Mouse (Mus musculus) embryonic facial prominence, embryonic 11.5 days (tissue): ENCODE data around the gene Car12. TPM values are rescaled to one million over a fixed set of nuclear protein-coding genes. Genes with fewer than 3 reads are reported as not detected.

Experiments used
- ATAC-seq: fragments of 200-750 bp; cut with Nextera tagmentation; replicated peaks from 2 replicates; pipeline ENCODE4 v1.8.0; 2017; ENCODE audit warnings: low read depth; ENCODE audit not compliant: insufficient number of reproducible peaks, low FRiP score, low TSS enrichment
- DNase-seq: peaks from one replicate; pipeline ENCODE4 v3.0.0-alpha.2; 2015; ENCODE audit warnings: low spot score
- H3K27ac ChIP-seq: fragments of 300-500 bp; sonication (generic); replicated peaks from 2 replicates; pipeline ENCODE4 v1.5.1; 2014; ENCODE audit warnings: mild to moderate bottlenecking, low read depth, low read length, control low read depth
- H3K27me3 ChIP-seq: fragments of 300-500 bp; sonication (generic); 2 replicates; pipeline ENCODE4 v1.6.1; 2014; ENCODE audit warnings: mild to moderate bottlenecking, low read length, moderate library complexity, mixed read lengths; ENCODE audit not compliant: control insufficient read depth, insufficient read depth
- H3K36me3 ChIP-seq: fragments of 300-500 bp; sonication (generic); replicated peaks from 2 replicates; pipeline ENCODE4 v1.6.1; 2014; ENCODE audit warnings: low read depth, mild to moderate bottlenecking, low read length, moderate library complexity, mixed read lengths; ENCODE audit not compliant: control insufficient read depth, insufficient read depth
- H3K4me1 ChIP-seq: fragments of 300-500 bp; sonication (generic); 2 replicates; pipeline ENCODE4 v1.6.1; 2014; ENCODE audit warnings: low read length, mixed read lengths; ENCODE audit not compliant: control insufficient read depth, insufficient read depth
- H3K4me2 ChIP-seq: fragments of 300-500 bp; sonication (generic); 2 replicates; pipeline ENCODE4 v1.6.1; 2014; ENCODE audit warnings: low read depth, mild to moderate bottlenecking, control low read depth, low read length, moderate library complexity
- H3K4me3 ChIP-seq: fragments of 300-500 bp; sonication (generic); 2 replicates; pipeline ENCODE4 v1.5.1; 2014; ENCODE audit warnings: low read depth, low read length, control low read depth
- H3K9ac ChIP-seq: fragments of 300-500 bp; sonication (generic); replicated peaks from 2 replicates; pipeline ENCODE4 v1.6.1; 2014; ENCODE audit warnings: mild to moderate bottlenecking, control low read depth, low read length
- H3K9me3 ChIP-seq: fragments of 300-500 bp; sonication (generic); replicated peaks from 2 replicates; pipeline ENCODE4 v1.6.1; 2016; ENCODE audit warnings: mild to moderate bottlenecking, low read length, inconsistent platforms, mixed read lengths; ENCODE audit not compliant: control insufficient read depth
- WGBS: fragments of 180-500 bp; shearing (Covaris S2); extraction: QIAGEN DNeasy Blood & Tissue Kit; methylation state at CpG from one replicate; pipeline ENCODE4 v1.1.7; 2014; 5-methylcytosine and 5-hydroxymethylcytosine counted together
- polyA plus RNA-seq: library from polyadenylated mRNA; unstranded; fragments of >200 nt; fragmentation: Nextera tagmentation; extraction: Ambion mirVana; gene quantifications from 2 replicates; pipeline ENCODE4 v1.2.1, GENCODE M21; 2014

Gene Car12
- polyA plus RNA-seq, 1 experiment from 2014 or later: 2.3 TPM

DNA sequence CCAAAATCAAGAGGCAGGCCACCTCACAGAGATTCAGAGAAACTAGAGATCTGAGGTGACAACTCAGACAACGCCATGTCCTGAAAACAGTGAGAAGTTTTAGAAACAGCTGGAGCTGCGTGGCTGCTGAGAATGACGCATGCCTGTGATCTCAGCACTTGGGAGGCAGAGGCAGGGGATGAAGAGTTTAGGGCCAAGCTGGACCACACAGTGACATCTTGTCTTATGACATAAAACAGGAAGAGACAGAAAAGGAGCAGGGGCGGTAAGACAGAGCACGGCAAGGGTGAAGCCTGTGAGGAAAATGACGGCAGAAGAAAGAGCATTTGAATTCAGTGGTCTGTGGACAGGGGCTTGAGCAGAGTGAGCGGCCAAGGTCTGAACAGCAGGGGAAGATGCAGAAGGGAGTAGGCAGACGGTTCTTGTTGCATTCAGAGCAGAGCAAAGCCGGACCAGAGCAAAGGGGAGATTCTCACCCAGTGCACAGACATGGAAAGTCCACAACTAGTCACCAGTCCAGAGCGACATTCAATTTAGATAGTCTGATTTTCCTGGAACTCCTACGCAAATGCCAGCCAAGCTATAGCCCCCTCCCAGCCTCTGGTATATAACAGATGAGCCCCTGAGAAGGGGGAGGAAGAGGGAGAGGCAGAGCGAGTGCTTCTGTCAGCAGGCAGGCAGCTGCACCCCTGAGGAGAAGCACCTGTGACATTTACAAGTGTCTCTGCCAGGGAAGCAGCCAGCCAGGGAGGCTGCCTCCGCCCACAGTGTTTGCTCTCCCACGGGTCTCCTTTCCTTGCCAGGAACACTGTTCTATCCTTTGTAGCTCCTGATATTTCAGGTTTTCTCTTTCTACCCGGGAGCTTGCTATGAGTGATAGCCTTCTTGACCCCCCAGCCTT, 19.6 kb downstream of the Car12 start:
- Histone ChIP-seq H3K27me3 (no peaks in the 10 kb centered on the region), H3K4me3 (no peak overlapping the region), H3K36me3 (no peaks in the 10 kb centered on the region), H3K9me3 (no peaks in the 10 kb centered on the region), H3K27ac (0 out of 2 replicates have a peak overlapping the region, but pooled peaks have one; percentile 7), H3K9ac (no peak overlapping the region), H3K4me1 (no peaks in the 10 kb centered on the region), H3K4me2 (no peak overlapping the region)
- ATAC-seq (no peak), DNase-seq (no peak)
- 55% methylated on average over 15 of the region's 15 CpGs for WGBS

DNA sequence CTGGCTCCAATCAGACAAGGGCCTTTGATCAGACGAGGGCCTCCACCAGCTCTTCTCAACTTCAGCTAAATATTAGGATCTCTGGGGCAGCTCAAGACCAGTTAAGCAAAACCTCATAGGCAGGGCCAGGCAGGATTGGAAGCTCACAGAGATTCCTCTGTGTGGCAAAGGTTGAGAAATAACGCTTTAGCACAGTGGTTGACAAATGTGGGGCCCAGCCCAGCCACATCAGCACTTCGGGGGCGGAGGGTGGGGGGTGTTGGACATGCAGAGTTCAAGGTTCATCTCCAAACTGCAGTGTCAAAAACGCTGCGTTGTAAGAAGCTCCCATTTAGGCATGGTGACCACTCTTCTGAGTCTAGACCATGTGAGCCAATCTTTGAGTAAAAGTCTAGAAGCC, 21.1 kb downstream of the Car12 start:
- Histone ChIP-seq H3K27me3 (no peaks in the 10 kb centered on the region), H3K4me2 (no peak overlapping the region), H3K4me1 (no peaks in the 10 kb centered on the region), H3K27ac (no peak overlapping the region), H3K36me3 (no peaks in the 10 kb centered on the region), H3K9ac (no peak overlapping the region), H3K9me3 (no peaks in the 10 kb centered on the region), H3K4me3 (no peak overlapping the region)
- 85% methylated on average over 6 of the region's 6 CpGs for WGBS
- no peak for DNase-seq
- ATAC-seq: no peak

DNA sequence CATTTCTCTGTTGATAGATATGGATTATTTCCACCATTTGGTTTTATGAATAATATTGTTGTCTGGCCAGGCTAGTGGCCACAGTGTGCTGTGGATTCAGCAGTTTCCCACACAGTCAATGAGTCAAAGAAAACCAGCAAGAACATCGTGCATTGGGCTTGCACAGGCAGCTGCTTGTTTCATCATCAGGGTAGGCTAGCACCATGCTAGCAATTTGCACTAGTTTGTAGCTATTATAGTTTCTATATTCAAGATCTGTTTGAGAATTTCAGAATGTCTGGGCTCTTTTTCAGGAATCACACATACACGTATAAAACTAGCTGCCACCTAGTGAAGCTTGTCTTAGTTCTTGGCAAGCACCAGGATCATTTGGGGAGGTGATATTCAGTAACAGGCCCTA, 21.6 kb downstream of the Car12 start:
- whole genome bisulfite sequencing: 98% methylated on average over 2 of the region's 2 CpGs
- H3K27me3 ChIP-seq: no peaks in the 10 kb centered on the region
- H3K36me3 ChIP-seq: no peaks in the 10 kb centered on the region
- H3K27ac ChIP-seq: no peak overlapping the region
- ATAC-seq (no peak), DNase-seq (no peak)
- H3K9me3 ChIP-seq: no peaks in the 10 kb centered on the region
- H3K4me2 ChIP-seq: no peak overlapping the region
- no peaks in the 10 kb centered on the region for H3K4me1 ChIP-seq
- no peak overlapping the region for H3K9ac ChIP-seq
- H3K4me3 ChIP-seq: no peak overlapping the region

DNA sequence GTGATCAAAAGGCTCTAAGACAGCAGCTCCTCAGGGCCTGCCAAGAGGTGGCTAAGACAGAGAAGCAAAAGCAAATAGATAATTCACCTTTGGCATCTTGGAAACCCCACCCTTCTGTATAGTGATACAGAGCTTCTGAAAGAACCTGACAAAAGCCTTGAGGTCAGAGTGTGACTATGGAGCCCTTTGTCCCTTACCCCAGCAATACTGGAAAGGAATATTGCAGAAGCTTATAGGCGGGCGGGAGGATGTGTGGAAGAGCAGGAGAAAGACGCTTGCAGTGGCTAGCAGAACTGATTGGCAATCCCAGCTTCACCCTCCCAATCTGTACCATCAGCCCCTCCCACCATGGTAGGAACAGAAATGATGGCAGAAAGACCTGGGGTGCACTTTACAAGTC, 22.5 kb downstream of the Car12 start:
- no peak for ATAC-seq
- H3K4me2 ChIP-seq: no peak overlapping the region
- no peaks in the 10 kb centered on the region for H3K27me3 ChIP-seq
- H3K27ac ChIP-seq: no peak overlapping the region
- no peak for DNase-seq
- H3K4me1 ChIP-seq: no peaks in the 10 kb centered on the region
- H3K4me3 ChIP-seq: no peak overlapping the region
- WGBS: 86% methylated on average over 3 of the region's 3 CpGs
- no peak overlapping the region for H3K9ac ChIP-seq
- no peaks in the 10 kb centered on the region for H3K9me3 ChIP-seq
- no peaks in the 10 kb centered on the region for H3K36me3 ChIP-seq

DNA sequence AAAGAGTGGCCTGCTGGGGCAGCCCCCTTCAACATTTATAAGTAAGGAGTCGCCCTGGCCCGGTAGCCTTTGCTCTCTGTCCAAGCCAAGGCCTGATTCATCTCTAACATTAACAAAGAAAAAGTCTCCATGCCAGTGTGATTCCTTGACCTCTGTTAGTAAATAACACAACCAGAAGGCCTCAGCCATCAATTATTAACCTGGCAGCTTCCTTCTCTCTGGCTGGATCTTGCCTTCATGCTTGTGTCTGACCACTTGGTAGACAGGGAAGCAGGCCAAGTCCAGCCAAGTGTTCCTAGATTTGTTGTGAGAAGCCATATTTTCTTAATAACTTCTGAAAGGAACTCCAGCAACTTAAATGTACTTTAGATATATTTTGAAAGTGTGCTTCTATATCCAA, 23.1 kb downstream of the Car12 start:
- Histone ChIP-seq H3K27me3 (no peaks in the 10 kb centered on the region), H3K27ac (no peak overlapping the region), H3K9ac (no peak overlapping the region), H3K9me3 (no peaks in the 10 kb centered on the region), H3K4me2 (no peak overlapping the region), H3K4me1 (no peaks in the 10 kb centered on the region), H3K4me3 (no peak overlapping the region), H3K36me3 (no peaks in the 10 kb centered on the region)
- DNase-seq (no peak), ATAC-seq (no peak)
- WGBS: 90% methylated on average over 2 of the region's 2 CpGs

DNA sequence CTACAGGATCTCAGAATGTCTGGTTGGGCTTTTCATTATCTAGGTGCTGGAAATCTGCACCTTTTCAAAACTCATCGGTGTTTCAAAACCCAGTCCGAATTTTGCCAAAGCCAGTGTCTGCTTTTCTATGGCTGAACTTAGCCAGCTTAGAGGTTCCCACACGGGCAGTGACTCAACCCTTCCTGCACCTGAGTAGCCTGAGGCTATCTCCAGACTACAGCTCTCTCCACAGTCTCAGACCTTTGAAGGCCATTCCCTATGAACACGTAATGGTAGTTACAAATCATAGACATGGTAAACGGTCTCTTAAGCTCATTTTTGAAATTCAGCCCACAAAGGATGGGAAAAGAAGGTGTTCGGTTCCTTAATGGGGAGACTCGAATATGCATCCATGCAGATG, 26.0 kb downstream of the Car12 start:
- no peaks in the 10 kb centered on the region for H3K27me3 ChIP-seq
- no peak for ATAC-seq

DNA sequence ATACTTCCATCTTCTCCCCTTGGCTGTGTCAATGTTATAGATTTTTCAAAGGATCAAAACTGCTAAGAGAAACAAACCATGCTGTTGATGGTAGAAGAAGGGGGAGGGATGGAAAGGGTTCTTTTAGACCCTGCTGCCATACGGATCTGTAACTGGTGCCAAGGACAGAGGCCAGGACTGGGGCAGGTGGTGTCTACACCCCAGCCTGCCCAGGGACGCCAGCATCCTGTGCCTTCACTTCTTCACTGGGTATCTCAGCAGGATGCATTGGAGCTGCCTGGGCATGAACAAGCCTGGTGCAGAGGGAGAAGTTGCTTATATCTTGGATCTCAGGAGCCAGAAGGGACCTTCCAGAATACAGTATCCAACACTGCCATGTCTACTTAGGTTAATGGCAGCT, 31.0 kb downstream of the Car12 start:
- Histone ChIP-seq H3K9me3 (no peaks in the 10 kb centered on the region), H3K4me3 (no peak overlapping the region), H3K4me2 (no peak overlapping the region), H3K9ac (no peak overlapping the region), H3K27me3 (no peaks in the 10 kb centered on the region), H3K36me3 (no peaks in the 10 kb centered on the region), H3K27ac (no peak overlapping the region), H3K4me1 (no peaks in the 10 kb centered on the region)
- WGBS: 83% methylated on average over 2 of the region's 2 CpGs
- ATAC-seq: no peak
- DNase-seq: no peak

More for the DNA sequence above, 26.0 kb downstream of the Car12 start:
- H3K9ac ChIP-seq: no peak overlapping the region
- H3K4me2 ChIP-seq: no peak overlapping the region
- 79% methylated on average over 7 of the region's 7 CpGs for WGBS
- H3K36me3 ChIP-seq: no peaks in the 10 kb centered on the region
- H3K27ac ChIP-seq: no peak overlapping the region
- no peaks in the 10 kb centered on the region for H3K9me3 ChIP-seq
- DNase-seq: no peak
- H3K4me1 ChIP-seq: no peaks in the 10 kb centered on the region
- H3K4me3 ChIP-seq: no peak overlapping the region

DNA sequence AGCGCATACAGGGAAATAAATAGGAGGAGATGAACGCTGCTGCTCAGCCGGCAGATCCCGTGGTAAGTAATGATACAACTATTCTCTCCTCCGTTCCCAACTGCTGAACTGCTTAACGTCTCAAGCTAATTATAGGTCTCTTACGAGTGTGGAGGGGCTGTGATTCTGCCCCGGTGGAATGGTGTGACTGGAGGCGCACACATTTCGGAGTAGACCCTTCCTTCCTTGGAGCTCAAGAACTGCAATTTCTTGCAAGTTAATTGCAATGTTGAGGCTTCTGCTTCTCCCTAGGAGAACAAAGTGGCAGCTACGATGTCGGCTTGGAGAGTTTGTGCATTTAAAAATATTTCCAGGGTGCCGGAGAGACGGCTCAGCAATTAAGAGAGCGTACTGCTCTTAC, 34.9 kb downstream of the Car12 start:
- H3K36me3 ChIP-seq: no peaks in the 10 kb centered on the region
- H3K9ac ChIP-seq: no peak overlapping the region
- no peak overlapping the region for H3K4me3 ChIP-seq
- H3K4me2 ChIP-seq: no peak overlapping the region
- H3K9me3 ChIP-seq: no peaks in the 10 kb centered on the region
- no peak overlapping the region for H3K27ac ChIP-seq
- DNase-seq (no peak), ATAC-seq (no peak)
- WGBS: 85% methylated on average over 15 of the region's 15 CpGs
- H3K27me3 ChIP-seq: no peaks in the 10 kb centered on the region
- H3K4me1 ChIP-seq: no peaks in the 10 kb centered on the region
